Mouse (Mus musculus): ENCODE data around the gene Gng13. TPM values are rescaled to one million over a fixed set of nuclear protein-coding genes. Genes with fewer than 3 reads are reported as not detected.
A peak's percentile ranks its signal among the peaks of the same experiment; 100 is the strongest.

The Gng13 gene
- polyA plus RNA-seq, 1 experiment from 2014 or later = 0.95 TPM

DNA sequence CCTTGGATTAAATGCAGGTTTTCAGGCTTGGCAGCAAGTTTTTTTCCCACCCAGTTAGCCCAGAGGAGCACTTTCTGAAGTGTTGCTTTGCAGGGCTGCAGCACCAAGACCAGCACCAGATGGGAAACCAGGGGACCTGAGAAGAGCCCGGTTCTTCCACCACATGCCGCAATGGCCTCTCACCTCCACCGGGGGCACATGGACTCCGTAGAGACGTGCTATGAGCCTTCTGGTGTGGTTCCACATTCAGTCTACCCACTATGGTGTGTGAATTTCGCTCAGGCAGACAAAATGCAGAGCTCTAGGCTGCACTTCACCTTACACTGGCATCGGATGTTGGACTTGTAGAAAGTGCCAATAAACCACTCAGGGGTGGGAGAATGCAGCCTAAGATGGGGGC is 30.6 kb upstream of the Gng13 start:
- 44% methylated on average over 7 of the region's 7 CpGs for WGBS
- H3K4me2 ChIP-seq (replicated peaks; ENCODE audit: low read depth) = no peak overlapping the region
- no peak overlapping the region for H3K4me3 ChIP-seq (ENCODE audit: low read depth, low read length)
- H3K27me3 ChIP-seq (replicated peaks; ENCODE audit: control insufficient read depth, insufficient read depth, low read length) = 0 out of 2 replicates have a peak, but pooled peaks cover 4% of the 10 kb centered on the region
- no peaks in the 10 kb centered on the region for H3K4me1 ChIP-seq (replicated peaks; ENCODE audit: control insufficient read depth, insufficient read depth, low read length)
- H3K27ac ChIP-seq (ENCODE audit: low read depth, low read length) = no peak overlapping the region
- H3K36me3 ChIP-seq (ENCODE audit: control insufficient read depth, insufficient read depth) = no peaks in the 10 kb centered on the region
- no peak for ATAC-seq
- H3K9me3 ChIP-seq (ENCODE audit: control insufficient read depth) = no peaks in the 10 kb centered on the region
- H3K9ac ChIP-seq (ENCODE audit: low read depth, low read length) = no peak overlapping the region
- TF ChIP-seq CTCF (IDR thresholded peaks at IDR 0.05; ENCODE audit: low read depth) = peak; percentile 61

DNA sequence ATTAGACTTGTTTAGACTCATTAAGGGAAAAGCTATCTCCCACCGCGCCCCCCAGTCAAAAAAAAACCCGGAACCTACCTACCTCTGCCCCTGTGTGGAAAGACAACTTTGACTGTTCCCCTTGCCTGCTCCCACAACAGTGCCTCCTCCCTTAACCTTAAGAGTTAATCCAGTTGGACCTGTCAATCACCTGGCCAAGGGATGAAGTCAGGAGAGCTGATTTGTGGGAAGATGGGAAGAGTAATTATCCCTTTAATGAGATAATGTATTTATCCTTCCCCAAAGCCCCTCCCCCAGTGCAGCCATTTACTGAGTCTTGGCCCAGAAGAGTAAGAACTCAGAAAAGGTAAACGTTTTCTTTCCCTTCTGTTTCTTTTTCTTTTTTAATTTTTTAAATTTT is 28.0 kb upstream of the Gng13 start:
- 79% methylated on average over 4 of the region's 4 CpGs for WGBS
- 0 out of 2 replicates have a peak, but pooled peaks cover 4% of the 10 kb centered on the region for H3K27me3 ChIP-seq (replicated peaks; ENCODE audit: control insufficient read depth, insufficient read depth, low read length)
- no peak overlapping the region for H3K9ac ChIP-seq (ENCODE audit: low read depth, low read length)
- H3K4me1 ChIP-seq (replicated peaks; ENCODE audit: control insufficient read depth, insufficient read depth, low read length) = no peaks in the 10 kb centered on the region
- no peak overlapping the region for H3K27ac ChIP-seq (ENCODE audit: low read depth, low read length)
- no peaks in the 10 kb centered on the region for H3K9me3 ChIP-seq (ENCODE audit: control insufficient read depth)
- no peaks in the 10 kb centered on the region for H3K36me3 ChIP-seq (ENCODE audit: control insufficient read depth, insufficient read depth)
- H3K4me3 ChIP-seq (ENCODE audit: low read depth, low read length) = no peak overlapping the region
- TF ChIP-seq CTCF (IDR thresholded peaks at IDR 0.05; ENCODE audit: low read depth) = no peak
- no peak for ATAC-seq
- H3K4me2 ChIP-seq (replicated peaks; ENCODE audit: low read depth) = no peak overlapping the region

- no peak overlapping the region for H3K4me2 ChIP-seq (replicated peaks; ENCODE audit: low read depth)
- H3K36me3 ChIP-seq (ENCODE audit: control insufficient read depth, insufficient read depth) = no peaks in the 10 kb centered on the region
- no peak overlapping the region for H3K27ac ChIP-seq (ENCODE audit: low read depth, low read length)
- H3K9me3 ChIP-seq (ENCODE audit: control insufficient read depth) = no peaks in the 10 kb centered on the region
- 0 out of 2 replicates have a peak, but pooled peaks cover 3% of the 10 kb centered on the region for H3K27me3 ChIP-seq (replicated peaks; ENCODE audit: control insufficient read depth, insufficient read depth, low read length)
- H3K9ac ChIP-seq (ENCODE audit: low read depth, low read length) = no peak overlapping the region
- no peak for TF ChIP-seq CTCF (IDR thresholded peaks at IDR 0.05; ENCODE audit: low read depth)
- WGBS = 29% methylated on average over 1 of the region's 1 CpGs
- no peaks in the 10 kb centered on the region for H3K4me1 ChIP-seq (replicated peaks; ENCODE audit: control insufficient read depth, insufficient read depth, low read length)
- peak; percentile 41; the same call in 1 of the 2 replicates for ATAC-seq
- no peak overlapping the region for H3K4me3 ChIP-seq (ENCODE audit: low read depth, low read length)
These were observed 20.7 kb upstream of the Gng13 start for GRCm38 (mm10) chr17:25696263-25696662.

- TF ChIP-seq CTCF (IDR thresholded peaks at IDR 0.05; ENCODE audit: low read depth) = peak; percentile 91
- 0 out of 2 replicates have a peak, but pooled peaks have one; percentile 41 for ATAC-seq
- Histone ChIP-seq H3K4me2 (replicated peaks; ENCODE audit: low read depth) (no peak overlapping the region), H3K9me3 (ENCODE audit: control insufficient read depth) (no peaks in the 10 kb centered on the region), H3K36me3 (ENCODE audit: control insufficient read depth, insufficient read depth) (no peaks in the 10 kb centered on the region), H3K4me3 (ENCODE audit: low read depth, low read length) (no peak overlapping the region), H3K27me3 (replicated peaks; ENCODE audit: control insufficient read depth, insufficient read depth, low read length) (0 out of 2 replicates have a peak, but pooled peaks cover 3% of the 10 kb centered on the region), H3K4me1 (replicated peaks; ENCODE audit: control insufficient read depth, insufficient read depth, low read length) (no peaks in the 10 kb centered on the region), H3K27ac (ENCODE audit: low read depth, low read length) (no peak overlapping the region), H3K9ac (ENCODE audit: low read depth, low read length) (no peak overlapping the region)
- WGBS = 13% methylated on average over 7 of the region's 7 CpGs
These were observed 18.5 kb upstream of the Gng13 start for GRCm38 (mm10) chr17:25698446-25698845.

DNA sequence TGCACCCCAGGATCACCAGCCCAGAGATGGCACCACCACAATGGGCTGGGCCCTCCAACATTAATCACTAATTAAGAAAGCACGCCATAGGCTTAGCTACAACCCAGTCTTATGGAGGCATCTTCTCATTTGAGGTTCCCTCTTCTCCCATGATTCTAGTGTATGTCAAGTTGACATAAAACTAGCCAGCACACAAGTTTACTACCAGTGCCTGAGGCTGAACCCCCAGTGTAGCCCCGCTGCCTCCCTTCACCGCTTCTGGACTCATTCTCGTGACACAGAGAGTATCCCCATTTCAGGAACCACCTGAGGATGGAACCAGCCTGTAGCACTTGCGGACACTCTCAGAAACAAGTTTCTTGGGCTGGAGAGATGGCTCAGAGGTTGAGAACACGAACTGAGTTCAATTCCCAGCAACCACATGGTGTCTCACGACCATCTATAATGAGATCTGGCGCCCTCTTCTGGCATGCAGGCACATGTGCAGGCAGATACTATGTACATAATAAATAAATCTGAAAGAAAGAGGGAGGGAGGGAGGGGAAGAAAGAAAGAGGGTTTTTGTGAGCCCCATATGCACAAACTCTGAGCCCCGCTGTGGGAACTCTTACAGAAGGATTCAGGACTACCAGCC is 16.0 kb upstream of the Gng13 start:
- no peak for ATAC-seq
- no peak overlapping the region for H3K4me3 ChIP-seq (ENCODE audit: low read depth, low read length)
- no peaks in the 10 kb centered on the region for H3K4me1 ChIP-seq (replicated peaks; ENCODE audit: control insufficient read depth, insufficient read depth, low read length)
- TF ChIP-seq CTCF (IDR thresholded peaks at IDR 0.05; ENCODE audit: low read depth) = peak; percentile 57
- 0 out of 2 replicates have a peak, but pooled peaks cover 3% of the 10 kb centered on the region for H3K27me3 ChIP-seq (replicated peaks; ENCODE audit: control insufficient read depth, insufficient read depth, low read length)
- no peaks in the 10 kb centered on the region for H3K36me3 ChIP-seq (ENCODE audit: control insufficient read depth, insufficient read depth)
- 61% methylated on average over 9 of the region's 9 CpGs for WGBS
- no peaks in the 10 kb centered on the region for H3K9me3 ChIP-seq (ENCODE audit: control insufficient read depth)
- no peak overlapping the region for H3K9ac ChIP-seq (ENCODE audit: low read depth, low read length)
- no peak overlapping the region for H3K27ac ChIP-seq (ENCODE audit: low read depth, low read length)
- no peak overlapping the region for H3K4me2 ChIP-seq (replicated peaks; ENCODE audit: low read depth)

DNA sequence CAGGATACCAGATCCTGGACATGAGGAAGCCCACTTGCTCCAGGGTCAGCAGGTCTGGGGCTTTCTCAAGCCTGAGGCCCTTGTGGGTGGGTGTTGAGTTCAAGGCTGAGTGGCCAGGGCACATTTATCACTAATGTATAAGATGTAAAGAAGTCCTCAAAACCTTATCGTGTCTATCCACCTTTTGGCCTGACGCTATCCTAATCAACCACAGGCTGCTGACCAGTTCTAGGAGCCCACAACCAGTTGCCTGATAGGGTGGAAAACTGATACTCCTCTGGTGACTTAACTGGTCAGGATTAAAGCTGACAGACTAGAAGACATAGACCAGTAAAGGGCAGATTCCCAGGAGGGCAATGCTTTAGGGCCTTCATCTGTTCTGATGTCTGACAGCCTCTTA is 7.0 kb upstream of the Gng13 start:
- Histone ChIP-seq H3K9ac (ENCODE audit: low read depth, low read length) (no peak overlapping the region), H3K4me1 (replicated peaks; ENCODE audit: control insufficient read depth, insufficient read depth, low read length) (no peaks in the 10 kb centered on the region), H3K27me3 (replicated peaks; ENCODE audit: control insufficient read depth, insufficient read depth, low read length) (no peaks in the 10 kb centered on the region), H3K36me3 (ENCODE audit: control insufficient read depth, insufficient read depth) (no peaks in the 10 kb centered on the region), H3K27ac (ENCODE audit: low read depth, low read length) (no peak overlapping the region), H3K4me2 (replicated peaks; ENCODE audit: low read depth) (no peak overlapping the region), H3K9me3 (ENCODE audit: control insufficient read depth) (no peaks in the 10 kb centered on the region), H3K4me3 (ENCODE audit: low read depth, low read length) (no peak overlapping the region)
- ATAC-seq = no peak
- 92% methylated on average over 2 of the region's 2 CpGs for whole genome bisulfite sequencing
- TF ChIP-seq CTCF (IDR thresholded peaks at IDR 0.05; ENCODE audit: low read depth) = no peak
